Mouse (Mus musculus) myocyte (in vitro differentiated cells): ENCODE results near the gene Tlk2. TPM values are rescaled to one million over a fixed set of nuclear protein-coding genes. Genes with fewer than 3 reads are reported as not detected.

ENCODE experiments used
- H3K27me3 ChIP-seq: one replicate; pipeline ENCODE4 v1.6.1; 2011; ENCODE audit not compliant: control insufficient read depth, insufficient read depth, insufficient read length
- H3K36me3 ChIP-seq: one replicate; pipeline ENCODE4 v1.6.1; 2011; ENCODE audit not compliant: control insufficient read depth, insufficient read depth
- H3K4me2 ChIP-seq: one replicate; pipeline ENCODE4 v1.6.1; 2011; ENCODE audit warnings: low read depth, control low read depth
- H3K4me3 ChIP-seq: one replicate; pipeline ENCODE4 v1.5.1; 2011; ENCODE audit warnings: mild to moderate bottlenecking, control low read depth, moderate library complexity
- H3K79me2 ChIP-seq: one replicate; pipeline ENCODE4 v1.6.1; 2011; ENCODE audit not compliant: control insufficient read depth, insufficient read depth
- H3ac ChIP-seq: one replicate; pipeline ENCODE4 v1.6.1; 2011; ENCODE audit not compliant: control insufficient read depth, insufficient read length
- CEBPB ChIP-seq: IDR thresholded peaks from 2 replicates; pipeline ENCODE4 v1.6.1; 2011; ENCODE audit warnings: mild to moderate bottlenecking, moderate library complexity; ENCODE audit not compliant: poor library complexity, insufficient read depth, severe bottlenecking
- E2F4 ChIP-seq: IDR thresholded peaks from one replicate; pipeline ENCODE4 v1.6.1; 2011; ENCODE audit warnings: mild to moderate bottlenecking, control low read depth, moderate library complexity; ENCODE audit not compliant: insufficient read depth
- MAX ChIP-seq: IDR thresholded peaks from one replicate; pipeline ENCODE4 v1.6.1; 2011; ENCODE audit warnings: low read depth, mild to moderate bottlenecking, control low read depth
- MYOD1 ChIP-seq, 3 experiments: IDR thresholded peaks; one replicate each; pipeline ENCODE4 v1.6.1; 2011; ENCODE audit warnings: control low read depth in 2 of 3, low read depth in 2 of 3, mild to moderate bottlenecking in 2 of 3, moderate library complexity in 1 of 3; ENCODE audit not compliant: insufficient read length in 2 of 3, control insufficient read depth in 1 of 3
- MYOG ChIP-seq, 3 experiments: IDR thresholded peaks; one replicate each; pipeline ENCODE4 v1.6.1; 2011; ENCODE audit warnings: control low read depth in 2 of 3, low read depth in 2 of 3, mild to moderate bottlenecking in 2 of 3; ENCODE audit not compliant: insufficient read length in 2 of 3, control insufficient read depth in 1 of 3, insufficient read depth in 1 of 3
- POLR2A ChIP-seq: IDR thresholded peaks from one replicate; pipeline ENCODE4 v1.6.1; 2011; ENCODE audit warnings: low read depth, mild to moderate bottlenecking, control low read depth, moderate library complexity; ENCODE audit not compliant: insufficient read length
- POLR2AphosphoS2 ChIP-seq: IDR thresholded peaks from one replicate; pipeline ENCODE4 v1.6.1; 2011; ENCODE audit warnings: low read depth, control low read depth; ENCODE audit not compliant: insufficient read length
- REST ChIP-seq: IDR thresholded peaks from one replicate; pipeline ENCODE4 v1.6.1; 2011; ENCODE audit warnings: mild to moderate bottlenecking, control low read depth, moderate library complexity; ENCODE audit not compliant: insufficient read depth, insufficient read length
- SRF ChIP-seq: IDR thresholded peaks from one replicate; pipeline ENCODE4 v1.6.1; 2011; ENCODE audit warnings: low read depth; ENCODE audit not compliant: control insufficient read depth, insufficient read length
- TCF12 ChIP-seq: IDR thresholded peaks from one replicate; pipeline ENCODE4 v1.6.1; 2011; ENCODE audit warnings: mild to moderate bottlenecking, control low read depth; ENCODE audit not compliant: poor library complexity, insufficient read depth, severe bottlenecking
- TCF3 ChIP-seq: IDR thresholded peaks from one replicate; pipeline ENCODE4 v1.6.1; 2011; ENCODE audit warnings: low read depth, control low read depth; ENCODE audit not compliant: insufficient read length
- USF1 ChIP-seq: IDR thresholded peaks from one replicate; pipeline ENCODE4 v1.6.1; 2011; ENCODE audit warnings: low read depth, mild to moderate bottlenecking, control low read depth, moderate library complexity
- polyA plus RNA-seq: library from polyadenylated mRNA; unstranded; fragments of >200 nt; fragmentation: generic; extraction: Trizol; gene quantifications from one replicate; pipeline ENCODE4 v1.2.1, GENCODE M21; 2012; ENCODE audit warnings: missing spikeins

Tlk2 gene
- polyA plus RNA-seq, 1 experiment, result 26.8 TPM

DNA sequence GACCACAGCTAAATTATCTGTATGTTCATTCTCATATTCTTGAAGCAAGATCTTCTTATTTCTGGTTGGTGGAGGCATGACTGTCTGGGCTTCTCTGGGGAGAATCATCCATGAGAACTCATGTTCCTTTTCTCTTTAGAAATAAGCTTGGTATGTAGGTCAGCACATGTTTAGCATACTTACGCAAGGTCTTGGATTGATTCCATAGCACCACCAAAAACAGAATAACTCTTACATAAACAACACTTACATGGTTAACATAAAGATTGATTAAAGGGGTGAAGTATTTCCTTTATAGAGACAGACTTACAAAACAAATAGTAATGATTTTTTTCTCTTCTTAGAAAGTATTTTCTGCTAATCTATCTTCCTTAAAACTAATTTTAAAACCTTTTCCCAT lies 67.8 kb downstream of the Tlk2 start:
- no peaks in the 10 kb centered on the region for H3K27me3 ChIP-seq
- H3K4me3 ChIP-seq, result no peak overlapping the region
- H3K4me2 ChIP-seq, result no peak overlapping the region
- no peaks in the 10 kb centered on the region for H3K79me2 ChIP-seq
- H3ac ChIP-seq, result no peak overlapping the region
- peaks cover 72% of the 10 kb centered on the region for H3K36me3 ChIP-seq
- TF ChIP-seq MAX, result no peak
- no peak for TF ChIP-seq POLR2A
- no peak for TF ChIP-seq MYOG (IDR thresholded peaks at IDR 0.05; ENCODE audit: control insufficient read depth in 1 of 3, insufficient read depth in 1 of 3, insufficient read length in 2 of 3, low read depth in 2 of 3)
- no peak for TF ChIP-seq USF1

DNA sequence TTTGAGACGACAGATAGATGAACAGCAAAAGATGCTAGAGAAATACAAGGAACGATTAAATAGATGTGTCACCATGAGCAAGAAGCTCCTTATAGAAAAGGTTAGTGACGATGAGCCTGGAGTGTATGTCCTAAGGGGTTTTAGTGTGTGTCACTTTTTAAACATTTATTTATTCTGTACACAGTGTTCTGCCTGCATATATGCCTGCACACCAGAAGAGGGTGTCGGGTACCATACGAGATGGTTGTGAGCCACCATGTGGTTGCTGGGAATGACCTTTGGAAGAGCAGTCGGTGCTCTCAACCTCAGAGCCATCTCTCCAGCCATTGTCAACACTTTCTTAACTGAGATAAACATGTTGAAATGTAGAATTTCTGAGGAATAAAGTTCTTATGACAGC lies 68.2 kb downstream of the Tlk2 start:
- no peak overlapping the region for H3K4me3 ChIP-seq
- TF ChIP-seq TCF12, result no peak
- TF ChIP-seq E2F4, result no peak
- TF ChIP-seq MYOD1 (IDR thresholded peaks at IDR 0.05; ENCODE audit: control insufficient read depth in 1 of 3, insufficient read length in 2 of 3, low read depth in 2 of 3), result no peak
- no peak for TF ChIP-seq USF1
- no peak for TF ChIP-seq MAX
- no peak for TF ChIP-seq POLR2A
- TF ChIP-seq SRF, result no peak
- TF ChIP-seq CEBPB, result no peak
- TF ChIP-seq MYOG (IDR thresholded peaks at IDR 0.05; ENCODE audit: control insufficient read depth in 1 of 3, insufficient read depth in 1 of 3, insufficient read length in 2 of 3, low read depth in 2 of 3), result no peak
- TF ChIP-seq POLR2AphosphoS2, result no peak
- no peak for TF ChIP-seq TCF3
- no peak for TF ChIP-seq REST
- no peaks in the 10 kb centered on the region for H3K27me3 ChIP-seq
- H3K4me2 ChIP-seq, result no peak overlapping the region
- H3ac ChIP-seq, result no peak overlapping the region
- no peaks in the 10 kb centered on the region for H3K79me2 ChIP-seq
- peaks cover 72% of the 10 kb centered on the region for H3K36me3 ChIP-seq

DNA sequence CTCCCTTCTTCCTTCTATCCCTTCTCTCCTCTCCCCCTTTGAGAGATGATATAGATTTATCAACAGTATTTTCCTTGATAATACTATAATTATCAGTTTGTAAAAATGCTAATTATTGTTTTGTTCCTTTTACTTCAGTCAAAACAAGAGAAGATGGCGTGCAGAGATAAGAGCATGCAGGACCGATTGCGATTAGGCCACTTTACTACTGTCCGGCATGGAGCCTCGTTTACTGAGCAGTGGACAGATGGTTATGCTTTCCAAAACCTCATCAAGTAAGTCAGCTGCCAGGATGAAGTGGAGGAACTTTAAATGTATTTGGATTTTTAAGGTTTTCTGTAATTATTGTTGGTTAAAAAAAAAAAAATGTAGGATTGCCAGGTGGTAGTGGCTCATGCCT lies 68.7 kb downstream of the Tlk2 start:
- no peaks in the 10 kb centered on the region for H3K79me2 ChIP-seq
- TF ChIP-seq MYOD1 (IDR thresholded peaks at IDR 0.05; ENCODE audit: control insufficient read depth in 1 of 3, insufficient read length in 2 of 3, low read depth in 2 of 3), result no peak
- no peak for TF ChIP-seq SRF
- no peak for TF ChIP-seq REST
- no peak for TF ChIP-seq MAX
- no peak overlapping the region for H3ac ChIP-seq
- no peak overlapping the region for H3K4me3 ChIP-seq
- H3K27me3 ChIP-seq, result no peaks in the 10 kb centered on the region
- peaks cover 70% of the 10 kb centered on the region for H3K36me3 ChIP-seq
- no peak overlapping the region for H3K4me2 ChIP-seq

DNA sequence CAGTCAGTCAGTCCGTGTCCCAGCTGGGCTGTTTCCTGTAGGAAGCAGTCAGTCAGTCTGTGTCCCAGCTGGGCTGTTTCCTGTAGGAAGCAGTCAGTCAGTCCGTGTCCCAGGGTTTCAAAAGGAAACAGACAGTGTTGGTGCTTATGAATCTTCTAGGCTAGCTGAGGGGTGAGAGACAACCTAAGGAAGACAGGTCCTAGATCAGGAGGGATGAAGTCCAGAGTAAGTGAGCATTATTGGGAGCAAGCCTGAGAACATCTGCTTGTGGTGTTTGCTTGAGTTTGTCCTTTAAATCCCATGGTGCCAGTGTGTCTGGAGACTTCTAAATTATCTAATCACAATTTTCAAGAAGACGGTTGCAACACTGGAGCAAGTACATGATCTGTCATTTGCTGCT lies 81.1 kb downstream of the Tlk2 start:
- TF ChIP-seq POLR2AphosphoS2 (no peak), MYOD1 (IDR thresholded peaks at IDR 0.05; ENCODE audit: control insufficient read depth in 1 of 3, insufficient read length in 2 of 3, low read depth in 2 of 3) (no peak), TCF12 (no peak), SRF (no peak), CEBPB (no peak)
- H3K36me3 ChIP-seq, result peaks cover 59% of the 10 kb centered on the region

DNA sequence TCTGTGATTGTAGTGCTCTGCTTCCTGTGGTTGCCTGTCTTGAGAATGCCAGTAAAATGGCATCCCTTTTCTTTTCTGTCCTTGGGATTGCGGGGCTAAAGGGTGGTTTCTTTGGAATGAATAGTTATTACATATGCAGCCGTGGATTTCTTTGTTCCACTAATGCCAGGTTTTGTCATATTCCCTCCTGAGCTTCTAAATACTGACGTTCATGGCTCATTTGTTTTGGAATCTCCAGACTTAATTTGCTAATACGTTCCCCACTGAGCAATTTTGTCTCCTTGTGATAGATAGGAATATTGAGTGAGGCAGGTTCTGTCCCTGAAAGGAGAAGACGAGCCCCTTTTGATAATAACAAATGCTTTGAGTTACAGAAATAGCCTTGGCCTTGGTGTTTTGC lies 82.5 kb downstream of the Tlk2 start:
- H3K4me2 ChIP-seq, result no peak overlapping the region
- no peak for TF ChIP-seq SRF
- H3K4me3 ChIP-seq, result no peak overlapping the region
- H3K27me3 ChIP-seq, result no peaks in the 10 kb centered on the region
- no peaks in the 10 kb centered on the region for H3K79me2 ChIP-seq
- no peak overlapping the region for H3ac ChIP-seq
- H3K36me3 ChIP-seq, result peaks cover 47% of the 10 kb centered on the region

More for the DNA sequence above, 81.1 kb downstream of the Tlk2 start:
- no peak overlapping the region for H3K4me2 ChIP-seq
- no peaks in the 10 kb centered on the region for H3K79me2 ChIP-seq
- H3K4me3 ChIP-seq, result no peak overlapping the region
- H3K27me3 ChIP-seq, result no peaks in the 10 kb centered on the region
- no peak overlapping the region for H3ac ChIP-seq
